Mouse (Mus musculus) limb, embryonic 10.5 days (tissue): ENCODE data around the gene Hoxb6. TPM values are rescaled to one million over a fixed set of nuclear protein-coding genes. Genes with fewer than 3 reads are reported as not detected.

ENCODE experiments used
- DNase-seq: peaks from one replicate; pipeline ENCODE4 v3.0.0-alpha.2; 2017; ENCODE audit warnings: low spot score
- H3K27ac ChIP-seq: fragments of 300-500 bp; sonication (generic); 2 replicates; pipeline ENCODE4 v1.5.1; 2016; ENCODE audit warnings: mild to moderate bottlenecking
- H3K27me3 ChIP-seq: fragments of 300-500 bp; sonication (generic); 2 replicates; pipeline ENCODE4 v1.6.1; 2016; ENCODE audit warnings: low read depth, mild to moderate bottlenecking; ENCODE audit not compliant: poor library complexity, severe bottlenecking
- H3K36me3 ChIP-seq: fragments of 300-500 bp; sonication (generic); 2 replicates; pipeline ENCODE4 v1.6.1; 2016; ENCODE audit warnings: mild to moderate bottlenecking, moderate library complexity
- H3K4me1 ChIP-seq: fragments of 300-500 bp; sonication (generic); 2 replicates; pipeline ENCODE4 v1.6.1; 2016
- H3K4me3 ChIP-seq: fragments of 300-500 bp; sonication (generic); 2 replicates; pipeline ENCODE4 v1.5.1; 2016; ENCODE audit warnings: mild to moderate bottlenecking, moderate library complexity
- H3K9me3 ChIP-seq: fragments of 300-500 bp; sonication (generic); replicated peaks from 2 replicates; pipeline ENCODE4 v1.6.1; 2016; ENCODE audit warnings: mild to moderate bottlenecking
- WGBS: fragments of 180-500 bp; shearing (Covaris S2); methylation state at CpG from one replicate; pipeline ENCODE4 v1.1.7; 2016; 5-methylcytosine and 5-hydroxymethylcytosine counted together
- polyA plus RNA-seq: library from polyadenylated mRNA; unstranded; fragments of >200 nt; fragmentation: Nextera tagmentation; extraction: Ambion mirVana; gene quantifications from 2 replicates; pipeline ENCODE4 v1.2.1, GENCODE M21; 2016

Hoxb6 gene
- polyA plus RNA-seq, 1 experiment from 2014 or later, result 6.1 TPM

- peak overlapping the region; percentile 88 for H3K27ac ChIP-seq
- DNase-seq, result peak; percentile 82
- peaks cover 99% of the 10 kb centered on the region for H3K27me3 ChIP-seq
- peak overlapping the region; percentile 55 for H3K4me3 ChIP-seq
- WGBS, result under 1% methylated on average over 31 of the region's 31 CpGs
- H3K36me3 ChIP-seq, result no peaks in the 10 kb centered on the region
- H3K4me1 ChIP-seq, result peaks cover 99% of the 10 kb centered on the region
- H3K9me3 ChIP-seq, result no peaks in the 10 kb centered on the region
Measured at GRCm38 (mm10) chr11:96311520-96312417, 19.5 kb downstream of the Hoxb6 start.

GRCm38 (mm10) chr11:96313134-96313533, 20.9 kb downstream of the Hoxb6 start:
- Histone ChIP-seq H3K27ac (peak overlapping the region; percentile 88; the same call in 1 of the 2 replicates), H3K27me3 (peaks cover 99% of the 10 kb centered on the region), H3K9me3 (no peaks in the 10 kb centered on the region), H3K4me3 (peak overlapping the region; percentile 55; the same call in 1 of the 2 replicates), H3K4me1 (peaks cover 99% of the 10 kb centered on the region), H3K36me3 (no peaks in the 10 kb centered on the region)
- DNase-seq, result no peak
- 27% methylated on average over 2 of the region's 2 CpGs for WGBS

GRCm38 (mm10) chr11:96313806-96314428, 21.6 kb downstream of the Hoxb6 start:
- Histone ChIP-seq H3K4me1 (peaks cover 100% of the 10 kb centered on the region), H3K9me3 (no peaks in the 10 kb centered on the region), H3K36me3 (no peaks in the 10 kb centered on the region), H3K4me3 (peak overlapping the region; percentile 51), H3K27ac (peak overlapping the region; percentile 88), H3K27me3 (peaks cover 99% of the 10 kb centered on the region)
- WGBS, result 2% methylated on average over 12 of the region's 12 CpGs
- peak; percentile 52 for DNase-seq

- DNase-seq, result peak; percentile 75
- peaks cover 97% of the 10 kb centered on the region for H3K27me3 ChIP-seq
- peak overlapping the region; percentile 88 for H3K27ac ChIP-seq
- under 1% methylated on average over 34 of the region's 34 CpGs for WGBS
- peak overlapping the region; percentile 51 for H3K4me3 ChIP-seq
- no peaks in the 10 kb centered on the region for H3K9me3 ChIP-seq
- H3K36me3 ChIP-seq, result no peaks in the 10 kb centered on the region
- H3K4me1 ChIP-seq, result peaks cover 100% of the 10 kb centered on the region
Measured at GRCm38 (mm10) chr11:96314671-96315343, 22.5 kb downstream of the Hoxb6 start.

- DNase-seq, result no peak
- WGBS, result 4% methylated on average over 5 of the region's 5 CpGs
- Histone ChIP-seq H3K36me3 (no peaks in the 10 kb centered on the region), H3K4me3 (peak overlapping the region; percentile 51), H3K9me3 (no peaks in the 10 kb centered on the region), H3K4me1 (peaks cover 100% of the 10 kb centered on the region), H3K27ac (peak overlapping the region; percentile 88), H3K27me3 (peaks cover 97% of the 10 kb centered on the region)
Measured at GRCm38 (mm10) chr11:96315344-96315681, 23.0 kb downstream of the Hoxb6 start.

GRCm38 (mm10) chr11:96316696-96317607, 24.7 kb downstream of the Hoxb6 start:
- Histone ChIP-seq H3K9me3 (no peaks in the 10 kb centered on the region), H3K27me3 (peaks cover 96% of the 10 kb centered on the region), H3K36me3 (no peaks in the 10 kb centered on the region), H3K4me3 (peak overlapping the region; percentile 73; the same call in 1 of the 2 replicates), H3K4me1 (peaks cover 98% of the 10 kb centered on the region), H3K27ac (peak overlapping the region; percentile 94; the same call in 1 of the 2 replicates)
- 5% methylated on average over 18 of the region's 18 CpGs for WGBS
- peak; percentile 50 for DNase-seq

GRCm38 (mm10) chr11:96317608-96318367, 25.5 kb downstream of the Hoxb6 start, which contains the start of gene Hoxb4:
Hoxb4 (plus strand) TSS chr11:96318267.
- peaks cover 96% of the 10 kb centered on the region for H3K27me3 ChIP-seq

GRCm38 (mm10) chr11:96318368-96319070, 26.2 kb downstream of the Hoxb6 start:
- Histone ChIP-seq H3K27ac (peak overlapping the region; percentile 94), H3K27me3 (peaks cover 96% of the 10 kb centered on the region), H3K9me3 (no peaks in the 10 kb centered on the region), H3K36me3 (no peaks in the 10 kb centered on the region), H3K4me1 (peaks cover 98% of the 10 kb centered on the region), H3K4me3 (peak overlapping the region; percentile 73)
- WGBS, result under 1% methylated on average over 33 of the region's 45 CpGs
- peak; percentile 85 for DNase-seq

More at GRCm38 (mm10) chr11:96317608-96318367, 25.5 kb downstream of the Hoxb6 start, which contains the start of gene Hoxb4:
- no peaks in the 10 kb centered on the region for H3K9me3 ChIP-seq
- WGBS, result 2% methylated on average over 28 of the region's 28 CpGs
- peak; percentile 66 for DNase-seq
- peak within 1 kb of the TSS; percentile 94 for H3K27ac ChIP-seq
- H3K4me3 ChIP-seq, result peak within 1 kb of the TSS; percentile 73
- no peaks in the 10 kb centered on the region for H3K36me3 ChIP-seq
- peaks cover 98% of the 10 kb centered on the region for H3K4me1 ChIP-seq

- under 1% methylated on average over 33 of the region's 34 CpGs for WGBS
- no peaks in the 10 kb centered on the region for H3K36me3 ChIP-seq
- DNase-seq, result peak; percentile 83
- peak overlapping the region; percentile 94 for H3K27ac ChIP-seq
- H3K4me3 ChIP-seq, result peak overlapping the region; percentile 73
- no peaks in the 10 kb centered on the region for H3K9me3 ChIP-seq
- peaks cover 96% of the 10 kb centered on the region for H3K27me3 ChIP-seq
- H3K4me1 ChIP-seq, result peaks cover 98% of the 10 kb centered on the region
Measured at GRCm38 (mm10) chr11:96319071-96319902, 27.0 kb downstream of the Hoxb6 start.

GRCm38 (mm10) chr11:96319910-96320309, 27.6 kb downstream of the Hoxb6 start:
- Histone ChIP-seq H3K4me1 (peaks cover 98% of the 10 kb centered on the region), H3K9me3 (no peaks in the 10 kb centered on the region), H3K4me3 (peak overlapping the region; percentile 73), H3K36me3 (no peaks in the 10 kb centered on the region), H3K27ac (peak overlapping the region; percentile 94), H3K27me3 (peaks cover 96% of the 10 kb centered on the region)
- WGBS, result under 1% methylated on average over 29 of the region's 29 CpGs
- peak; percentile 71 for DNase-seq
